8 mouse cellular contexts compared by ENCODE assay signal in the genomic region with DNA sequence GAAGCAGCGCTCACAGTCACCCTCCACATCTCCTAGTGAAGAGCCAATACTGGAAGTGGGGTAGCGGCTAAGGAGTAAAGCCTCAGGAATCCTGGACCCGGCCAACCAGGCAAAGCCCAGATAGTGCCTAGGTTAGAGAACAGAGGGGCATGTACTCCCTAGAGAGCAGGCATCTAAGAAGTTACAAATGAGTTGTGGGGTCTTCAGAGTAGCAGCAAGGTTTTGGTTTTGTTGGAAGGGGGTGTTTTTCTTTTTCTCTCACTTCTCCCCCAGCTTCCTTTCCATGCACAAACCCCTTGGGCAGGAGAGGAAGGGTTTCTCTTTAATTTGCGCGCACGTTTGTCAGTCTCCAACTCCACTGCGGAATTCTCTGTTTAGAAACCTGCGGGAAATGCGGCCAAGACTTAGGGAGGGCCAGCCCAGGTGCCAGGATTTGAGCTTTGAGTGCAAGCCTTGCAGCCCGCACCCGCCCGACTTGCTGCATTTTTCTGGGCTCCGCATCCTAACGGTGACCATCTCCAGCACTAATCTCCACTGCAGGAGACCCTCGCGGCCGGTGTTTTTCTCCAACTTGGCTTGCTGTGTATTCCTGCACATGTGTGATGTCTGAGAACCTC. TPM values are rescaled to one million over a fixed set of nuclear protein-coding genes. Genes with fewer than 3 reads are reported as not detected.
DNase-seq lines count a peak whose midpoint lies in the region; ATAC-seq and TF ChIP-seq lines count a peak whose summit lies in the region.

No protein-coding gene starts in this region.

- H3K27me3 ChIP-seq in heart, embryonic 12.5 days (replicated peaks): peaks cover 74% of the 10 kb centered on the region
- H3K27me3 ChIP-seq in heart, adult 2 months (ENCODE audit: control insufficient read depth, insufficient read depth, low read length): peaks cover 6% of the 10 kb centered on the region; the same call in 1 of the 2 replicates
- H3K27me3 ChIP-seq in forebrain, embryonic 13.5 days: peaks cover 87% of the 10 kb centered on the region
- H3K27me3 ChIP-seq in liver, postnatal 0 days (ENCODE audit: insufficient read depth, low read length): peaks cover 40% of the 10 kb centered on the region

- no peaks in the 10 kb centered on the region for H3K36me3 ChIP-seq in heart, embryonic 12.5 days
- H3K36me3 ChIP-seq in heart, adult 2 months (ENCODE audit: control insufficient read depth, insufficient read depth, low read length): no peaks in the 10 kb centered on the region
- H3K36me3 ChIP-seq in forebrain, embryonic 13.5 days (ENCODE audit: poor library complexity, severe bottlenecking): no peaks in the 10 kb centered on the region
- no peaks in the 10 kb centered on the region for H3K36me3 ChIP-seq in liver, postnatal 0 days (replicated peaks; ENCODE audit: insufficient read depth, low read length)

- DNase-seq in heart, adult 2 months: no peak
- DNase-seq in ES-CJ7 (ENCODE audit: low read depth, low spot score): peak; percentile 37
- no peak for DNase-seq in liver, postnatal 0 days
- DNase-seq in adrenal gland, postnatal 25 days: no peak
- DNase-seq in natural killer cell, adult 2 months (ENCODE audit: low spot score in 2 of 2): no peak

- intact Hi-C loops in heart, adult 2 months (cut with DNase I): no loop called here

- peak overlapping the region; percentile 54 for H3K4me3 ChIP-seq in heart, embryonic 12.5 days
- H3K4me3 ChIP-seq in heart, adult 2 months: no peak overlapping the region
- H3K4me3 ChIP-seq in forebrain, embryonic 13.5 days: peak overlapping the region; percentile 55
- no peak overlapping the region for H3K4me3 ChIP-seq in liver, postnatal 0 days (ENCODE audit: low read depth, low read length)

- WGBS in heart, embryonic 12.5 days: 2% methylated on average over 17 of the region's 17 CpGs
- under 1% methylated on average over 17 of the region's 17 CpGs for WGBS in heart, adult 2 months
- WGBS in forebrain, embryonic 13.5 days: 0% methylated on average over 17 of the region's 17 CpGs
- WGBS in liver, postnatal 0 days (ENCODE audit: insufficient replicate concordance): 4% methylated on average over 17 of the region's 17 CpGs

- H3K79me2 ChIP-seq in heart, adult 2 months (replicated peaks; ENCODE audit: control insufficient read depth, insufficient read depth, low read length): no peaks in the 10 kb centered on the region

- no peak overlapping the region for H3K27ac ChIP-seq in heart, embryonic 12.5 days (ENCODE audit: poor library complexity, severe bottlenecking)
- no peak overlapping the region for H3K27ac ChIP-seq in heart, adult 2 months
- H3K27ac ChIP-seq in forebrain, embryonic 13.5 days: no peak overlapping the region
- H3K27ac ChIP-seq in liver, postnatal 0 days (ENCODE audit: low read depth): no peak overlapping the region

- TF ChIP-seq EP300 in heart, adult 2 months (IDR thresholded peaks at IDR 0.05; ENCODE audit: insufficient read depth, low read depth, low read length): no peak
- TF ChIP-seq EP300 in liver, postnatal 0 days (IDR thresholded peaks at IDR 0.05; ENCODE audit: low read depth): no peak

- TF ChIP-seq POLR2A in heart, adult 2 months (IDR thresholded peaks at IDR 0.05; ENCODE audit: insufficient read depth, low read depth, low read length): no peak

- no peak overlapping the region for H3K9ac ChIP-seq in heart, embryonic 12.5 days
- no peak overlapping the region for H3K9ac ChIP-seq in heart, adult 2 months (ENCODE audit: low read depth, low read length)
- H3K9ac ChIP-seq in forebrain, embryonic 13.5 days: peak overlapping the region; percentile 65
- no peak overlapping the region for H3K9ac ChIP-seq in liver, postnatal 0 days (replicated peaks)

- H3K4me1 ChIP-seq in heart, embryonic 12.5 days (replicated peaks): peaks cover 25% of the 10 kb centered on the region
- no peaks in the 10 kb centered on the region for H3K4me1 ChIP-seq in heart, adult 2 months (ENCODE audit: control insufficient read depth, insufficient read depth, low read length)
- H3K4me1 ChIP-seq in forebrain, embryonic 13.5 days: peaks cover 34% of the 10 kb centered on the region
- H3K4me1 ChIP-seq in liver, postnatal 0 days (ENCODE audit: insufficient read depth): no peaks in the 10 kb centered on the region

- no peaks in the 10 kb centered on the region for H3K9me3 ChIP-seq in heart, embryonic 12.5 days (replicated peaks)
- H3K9me3 ChIP-seq in forebrain, embryonic 13.5 days (replicated peaks): no peaks in the 10 kb centered on the region
- H3K9me3 ChIP-seq in liver, postnatal 0 days (ENCODE audit: low read length): no peaks in the 10 kb centered on the region

- no peak for ATAC-seq in heart, embryonic 12.5 days (ENCODE audit: insufficient number of reproducible peaks, low FRiP score)
- no peak for ATAC-seq in forebrain, embryonic 13.5 days
- ATAC-seq in liver, postnatal 0 days: no peak
- ATAC-seq in CD4-positive, CD25-positive, alpha-beta regulatory T cell, adult 4 months: no peak

- H3K4me2 ChIP-seq in heart, embryonic 12.5 days: peak overlapping the region; percentile 93
- H3K4me2 ChIP-seq in forebrain, embryonic 13.5 days: peak overlapping the region; percentile 95
- H3K4me2 ChIP-seq in liver, postnatal 0 days (ENCODE audit: low read depth, low read length): 0 out of 2 replicates have a peak overlapping the region, but pooled peaks have one; percentile 6

- no peak for TF ChIP-seq CTCF in heart, adult 2 months (IDR thresholded peaks at IDR 0.05)
- TF ChIP-seq CTCF in liver, postnatal 0 days (IDR thresholded peaks at IDR 0.05; ENCODE audit: low read depth): no peak

RNA-seq across cellular contexts. Expression of gene Vwc2, which starts 1.1 kb away (rescaled TPM):
- 0.63 and 1.1 TPM in 2 replicates for polyA plus RNA-seq in heart, embryonic 12.5 days (2016; fragmentation: Nextera tagmentation; extraction: Ambion mirVana)
- total RNA-seq in heart, adult 2 months (2021): not detected
- polyA plus RNA-seq in heart, adult 2 months (2012; rRNA removed): 0.82 and 1.1 TPM in 2 replicates
- polyA plus RNA-seq in forebrain, embryonic 13.5 days (2015; fragmentation: Nextera tagmentation; extraction: Ambion mirVana): 1.6 and 2.8 TPM in 2 replicates
- 0.11 TPM in 1 of 2 replicates, not detected in the other for polyA plus RNA-seq in liver, postnatal 0 days (2015; fragmentation: Nextera tagmentation; extraction: Ambion mirVana)
- 0.15 and 0.71 TPM in 2 replicates for total RNA-seq in adrenal gland, postnatal 25 days (2021)
- polyA plus RNA-seq in CD4-positive, CD25-positive, alpha-beta regulatory T cell, adult 4 months (2017; shearing (Covaris generic)): under 1 TPM; 0.20 to 0.27 TPM

Comparison
In these comparisons a context has a peak if more than half of its experiments do, and no peak if none do; other contexts are left out.
1. H3K4me3 ChIP-seq: peak in heart, embryonic 12.5 days (single experiment) and forebrain, embryonic 13.5 days (single experiment); none in heart, adult 2 months (single experiment) and liver, postnatal 0 days (single experiment).
2. H3K4me2 ChIP-seq: peak in every context shown above with its lines; median percentile 95 in forebrain, embryonic 13.5 days; 93 in heart, embryonic 12.5 days; 6 in liver, postnatal 0 days.